Mouse (Mus musculus): ENCODE measurements around the gene Mtmr6.

GRCm38 (mm10) chr14:60295531-60295930 lies 30.5 kb downstream of the Mtmr6 start:
- no peak for TF ChIP-seq CTCF (IDR thresholded peaks at IDR 0.05; ENCODE audit: low read depth, low read length)
- TF ChIP-seq POLR2A (IDR thresholded peaks at IDR 0.05; ENCODE audit: insufficient read depth, low read length) = no peak
- no peak for TF ChIP-seq EP300 (IDR thresholded peaks at IDR 0.05; ENCODE audit: insufficient read depth, low read depth, low read length)
